Mouse (Mus musculus) lung, adult 2 months (tissue): ENCODE measurements around the gene Ap1m2. TPM values are rescaled to one million over a fixed set of nuclear protein-coding genes. Genes with fewer than 3 reads are reported as not detected.
A peak's percentile ranks its signal among the peaks of the same experiment; 100 is the strongest.

Experiments used
- DNase-seq: peaks from one replicate; pipeline ENCODE4 v3.0.0; 2022
- H3K4me1 ChIP-seq: fragments of 200-500 bp; 2 replicates; pipeline ENCODE4 v1.6.1; 2011; ENCODE audit warnings: low read length; ENCODE audit not compliant: control insufficient read depth, insufficient read depth
- H3K4me3 ChIP-seq: fragments of 200-500 bp; replicated peaks from 2 replicates; pipeline ENCODE3; 2011; ENCODE audit warnings: low read depth, mild to moderate bottlenecking, control low read depth, low read length; ENCODE audit errors: extremely low read depth
- CTCF ChIP-seq: fragments of 200-500 bp; IDR thresholded peaks from 2 replicates; pipeline ENCODE4 v1.5.1; 2011; ENCODE audit warnings: mild to moderate bottlenecking, low read length, control low read depth; ENCODE audit not compliant: insufficient read depth
- POLR2A ChIP-seq: fragments of 200-500 bp; IDR thresholded peaks from 2 replicates; pipeline ENCODE4 v1.6.1; 2011; ENCODE audit warnings: low read depth, mild to moderate bottlenecking, control low read depth, low read length, borderline replicate concordance; ENCODE audit errors: extremely low read depth
- WGBS: fragments of 180-500 bp; shearing (Covaris S2); methylation state at CpG from one replicate; pipeline ENCODE4 v1.1.7; 2018; 5-methylcytosine and 5-hydroxymethylcytosine counted together
- polyA plus RNA-seq: library from polyadenylated mRNA; depleted of rRNA; stranded (reverse); fragments of >200 nt; gene quantifications from 2 replicates; pipeline ENCODE4 v1.2.3, GENCODE M21; 2012; rRNA removed

Gene Ap1m2
- polyA plus RNA-seq = 21.4 and 33.9 TPM in 2 replicates

DNA sequence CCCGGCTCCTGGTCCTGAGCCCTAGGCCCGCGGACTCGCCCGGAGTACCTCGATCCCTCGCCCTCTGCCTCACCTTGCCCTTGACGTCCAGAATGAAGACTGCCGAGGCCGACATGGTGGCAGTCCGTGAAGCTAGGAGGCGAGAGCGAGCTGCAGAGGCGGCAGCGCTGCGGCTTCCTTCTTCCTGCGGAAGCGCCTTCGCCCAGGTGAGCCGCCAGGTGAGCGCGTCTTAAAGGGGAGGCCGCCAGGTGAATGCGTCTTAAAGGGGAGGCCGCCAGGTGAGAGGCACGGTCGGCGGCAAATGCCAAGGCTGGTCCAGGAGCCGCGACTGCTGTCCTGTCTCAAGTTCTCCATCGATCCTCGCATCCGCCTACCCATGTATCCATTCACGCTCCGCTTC lies at the start of gene Ap1m2:
Gene Ap1m2 (minus strand): TSS at position 204 of the 400 bp plus-strand sequence.
- TF ChIP-seq POLR2A (peak; percentile 27; the same call in 1 of the 2 replicates), CTCF (no peak)
- 18% methylated on average over 35 of the region's 35 CpGs for WGBS
- peak; percentile 66 for DNase-seq
- Histone ChIP-seq H3K4me1 (no peaks in the 10 kb centered on the region), H3K4me3 (peak within 1 kb of the TSS; percentile 58)

DNA sequence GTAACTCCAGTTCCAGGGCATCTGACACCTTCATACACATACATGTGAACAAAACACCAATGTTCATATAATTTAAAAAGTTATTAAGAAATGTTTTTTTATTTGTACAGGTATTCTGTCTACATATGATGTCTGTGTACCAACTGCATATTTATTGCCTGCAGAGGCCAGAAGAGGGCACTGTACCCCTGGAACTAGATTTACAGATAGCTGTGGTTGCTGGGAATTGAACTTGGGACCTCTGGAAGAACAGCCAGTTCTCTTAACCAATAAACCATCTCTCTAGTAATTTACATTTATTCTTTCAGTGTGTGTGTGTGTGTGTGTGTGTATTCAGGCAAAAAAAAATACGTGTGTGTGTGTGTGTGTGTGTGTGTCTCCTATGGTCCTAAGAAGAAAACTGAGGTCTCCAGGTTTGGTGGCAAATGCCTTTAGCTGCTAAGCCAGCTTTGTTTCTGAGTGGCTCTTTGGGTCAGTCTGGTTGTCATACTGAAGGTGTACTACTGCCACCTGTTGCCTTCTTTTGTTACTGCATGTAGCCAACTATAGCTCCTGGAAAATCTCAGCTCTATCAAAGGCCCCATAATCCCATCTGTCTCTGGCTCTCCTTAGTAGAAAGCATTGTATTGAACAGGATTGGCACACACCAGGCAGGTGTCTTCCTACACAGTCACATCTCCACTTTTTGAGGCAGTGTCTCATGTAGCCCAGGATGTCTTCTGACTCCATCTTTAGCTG lies 45.0 kb upstream of the Ap1m2 start:
- peak; percentile 54 for DNase-seq

DNA sequence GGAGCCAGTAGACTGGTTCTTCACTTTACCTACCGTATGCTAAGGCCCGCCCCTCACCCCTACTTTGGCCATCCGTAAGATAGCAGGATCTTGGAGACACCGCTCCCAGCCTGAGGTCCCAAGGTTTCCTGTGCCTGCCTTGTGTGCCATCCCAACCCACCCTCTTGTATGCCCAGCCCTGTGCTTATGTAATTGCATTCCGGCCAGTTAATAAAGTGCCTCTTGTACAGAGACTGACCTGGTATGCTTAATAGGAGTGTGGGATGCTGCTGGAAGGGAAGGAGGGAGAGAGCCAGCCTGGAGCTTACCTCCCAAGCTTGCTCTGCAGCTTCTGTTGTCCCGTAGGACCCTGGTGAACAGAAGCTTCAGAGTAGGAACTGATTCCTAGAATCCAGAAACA lies 42.7 kb upstream of the Ap1m2 start:
- WGBS = 66% methylated on average over 6 of the region's 6 CpGs
- H3K4me1 ChIP-seq = no peaks in the 10 kb centered on the region; the same call in 1 of the 2 replicates
- DNase-seq = peak; percentile 57
- H3K4me3 ChIP-seq = no peak overlapping the region
- no peak for TF ChIP-seq POLR2A
- no peak for TF ChIP-seq CTCF

More for the DNA sequence above, 45.0 kb upstream of the Ap1m2 start:
- H3K4me1 ChIP-seq = no peaks in the 10 kb centered on the region; the same call in 1 of the 2 replicates
- TF ChIP-seq POLR2A = no peak
- TF ChIP-seq CTCF = peak; percentile 19; the same call in 1 of the 2 replicates
- WGBS = 4% methylated on average over 1 of the region's 1 CpGs
- no peak overlapping the region for H3K4me3 ChIP-seq

DNA sequence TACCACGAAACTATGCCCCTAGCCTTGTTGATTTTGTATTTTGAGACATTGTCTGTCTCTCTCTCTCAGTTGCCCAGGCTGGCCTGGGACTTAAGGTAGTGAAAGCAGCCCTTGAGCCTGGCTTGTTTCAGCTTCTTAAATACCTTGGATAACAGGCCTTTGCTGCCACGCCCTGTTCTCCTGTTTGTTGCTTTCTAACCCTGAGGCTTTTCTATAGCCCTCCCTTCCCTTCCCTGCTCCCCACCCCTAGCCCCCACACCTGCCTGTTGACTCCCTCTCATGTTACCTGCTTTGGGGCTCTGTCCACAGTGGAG lies 41.2 kb upstream of the Ap1m2 start:
- WGBS = 68% methylated on average over 2 of the region's 2 CpGs
- TF ChIP-seq CTCF (no peak), POLR2A (no peak)
- H3K4me3 ChIP-seq = no peak overlapping the region
- no peak for DNase-seq
- no peaks in the 10 kb centered on the region; the same call in 1 of the 2 replicates for H3K4me1 ChIP-seq

DNA sequence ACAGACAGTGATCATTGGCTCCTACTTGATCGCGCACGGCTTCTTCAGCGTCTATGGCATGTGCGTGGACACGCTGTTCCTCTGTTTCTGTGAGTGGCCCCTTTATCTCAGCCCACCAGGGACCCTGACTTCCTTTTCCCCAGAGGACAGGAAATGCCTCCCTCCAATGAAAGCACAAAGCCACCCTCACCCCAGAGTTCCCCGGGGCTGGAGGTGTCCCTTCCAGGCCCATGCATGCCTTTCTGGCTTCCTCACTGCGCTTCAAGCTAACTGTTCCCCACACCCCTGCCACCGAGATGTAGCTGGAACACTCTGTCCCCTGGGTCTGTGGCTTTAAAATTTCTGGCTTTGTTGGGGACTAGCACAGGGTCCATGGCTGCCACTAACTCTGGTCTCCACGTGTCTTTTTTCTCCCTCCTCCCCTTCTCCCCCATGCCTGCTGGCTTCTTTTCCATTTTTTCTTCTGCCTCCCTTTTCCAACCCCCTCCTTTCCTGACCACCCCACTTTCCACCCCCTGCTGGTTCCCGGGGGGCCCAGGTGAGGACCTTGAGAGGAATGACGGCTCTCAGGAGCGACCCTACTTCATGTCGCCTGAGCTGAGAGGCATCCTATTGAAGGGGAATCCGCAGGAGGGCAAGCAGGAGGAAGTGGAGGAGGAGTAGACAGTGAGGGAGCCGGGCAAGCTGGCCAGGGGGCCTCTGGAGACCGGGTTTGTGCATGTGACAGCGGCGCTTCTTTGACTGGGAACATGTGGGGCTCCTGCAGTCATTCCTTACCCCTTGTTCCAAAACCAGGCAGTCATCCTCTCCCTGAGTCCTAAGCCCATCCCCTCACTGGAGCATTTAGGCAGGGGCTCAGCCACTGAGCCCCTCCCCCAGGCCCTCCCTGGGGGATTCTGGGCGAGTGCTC lies 40.6 kb upstream of the Ap1m2 start:
- Histone ChIP-seq H3K4me1 (no peaks in the 10 kb centered on the region; the same call in 1 of the 2 replicates), H3K4me3 (no peak overlapping the region)
- WGBS = 35% methylated on average over 20 of the region's 20 CpGs
- TF ChIP-seq POLR2A = no peak
- TF ChIP-seq CTCF = no peak
- DNase-seq = no peak

DNA sequence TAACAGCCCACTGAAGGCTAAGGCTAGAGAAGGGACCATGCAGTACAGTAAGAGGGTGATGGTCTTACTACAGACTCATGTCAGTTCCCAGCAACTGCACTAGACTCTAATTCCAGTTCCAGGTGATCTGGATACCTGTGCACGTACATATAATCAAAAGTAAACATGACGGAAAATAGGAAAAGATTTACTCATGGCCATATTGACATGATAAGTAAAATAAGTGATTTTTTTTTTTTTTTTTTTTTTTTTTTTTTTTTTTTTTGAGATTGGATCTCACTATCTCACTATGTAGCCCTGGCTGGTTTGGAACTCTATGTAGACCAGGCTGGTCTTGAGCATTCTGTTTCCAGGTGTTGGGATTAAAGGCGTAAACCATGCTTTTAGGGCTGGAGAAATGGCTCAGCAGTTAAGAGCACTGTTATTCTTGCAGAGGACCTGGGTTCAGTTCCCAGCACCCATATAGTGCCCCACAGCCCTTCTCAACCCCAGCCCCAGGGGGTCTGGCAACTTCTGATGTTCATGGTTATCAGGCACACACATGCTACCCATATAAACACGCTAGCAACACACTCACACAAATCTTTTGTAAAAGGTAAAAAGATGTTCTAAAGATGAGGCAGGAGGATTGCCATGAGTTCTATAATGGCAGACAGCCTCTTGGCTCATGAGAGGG lies 39.7 kb upstream of the Ap1m2 start:
- WGBS = 89% methylated on average over 4 of the region's 4 CpGs
- no peak for TF ChIP-seq POLR2A
- TF ChIP-seq CTCF = no peak
- no peak overlapping the region for H3K4me3 ChIP-seq
- no peak for DNase-seq
- no peaks in the 10 kb centered on the region; the same call in 1 of the 2 replicates for H3K4me1 ChIP-seq

DNA sequence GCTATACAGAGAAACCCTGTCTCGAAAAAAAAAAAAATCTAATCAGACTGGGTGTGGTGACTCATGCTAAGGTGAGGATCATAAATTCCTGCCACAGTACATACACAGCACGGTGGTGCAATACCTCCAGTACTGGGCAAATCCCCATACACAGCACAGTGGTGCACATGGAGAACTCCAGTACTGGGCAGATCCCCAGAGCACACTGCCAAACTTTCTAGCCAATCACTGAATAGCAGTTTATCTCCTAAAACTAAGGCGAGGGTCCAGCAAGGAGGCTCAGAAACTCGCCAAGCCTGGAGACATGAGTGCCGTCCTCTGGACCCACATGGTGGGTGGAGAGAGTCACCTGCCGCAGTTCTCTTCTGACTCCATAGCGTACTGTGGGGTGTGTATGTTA lies 39.0 kb upstream of the Ap1m2 start:
- Histone ChIP-seq H3K4me3 (no peak overlapping the region), H3K4me1 (no peaks in the 10 kb centered on the region; the same call in 1 of the 2 replicates)
- TF ChIP-seq CTCF (no peak), POLR2A (no peak)
- DNase-seq = no peak
- 72% methylated on average over 7 of the region's 7 CpGs for WGBS

DNA sequence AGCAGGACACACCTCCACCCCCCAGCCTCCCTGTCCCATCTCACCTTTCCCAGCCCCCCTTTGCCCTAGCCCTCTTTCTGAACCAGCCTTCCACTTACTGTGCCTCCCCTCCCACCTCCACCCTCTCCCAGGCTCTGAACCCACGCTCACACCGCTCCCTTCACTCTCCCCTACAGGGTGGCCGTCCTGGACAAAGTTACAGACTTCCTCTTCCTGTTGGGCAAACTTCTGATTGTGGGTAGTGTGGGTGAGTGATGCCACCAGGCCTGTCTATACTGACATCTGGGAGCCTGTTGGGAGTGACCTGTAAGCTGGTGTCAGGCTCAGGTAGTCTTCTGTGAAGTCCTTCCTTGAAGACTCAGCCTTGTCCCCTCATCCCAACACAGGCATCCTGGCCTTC lies 36.0 kb upstream of the Ap1m2 start:
- Histone ChIP-seq H3K4me1 (no peaks in the 10 kb centered on the region; the same call in 1 of the 2 replicates), H3K4me3 (no peak overlapping the region)
- TF ChIP-seq POLR2A (no peak), CTCF (no peak)
- 49% methylated on average over 3 of the region's 3 CpGs for WGBS
- DNase-seq = no peak
